Mouse (Mus musculus): ENCODE measurements around the gene Dnajc8. TPM values are rescaled to one million over a fixed set of nuclear protein-coding genes. Genes with fewer than 3 reads are reported as not detected.

Dnajc8 gene
- polyA plus RNA-seq, 1 experiment from 2014 or later = 140 TPM

GRCm38 (mm10) chr4:132518066-132518465 is 17.3 kb upstream of the Dnajc8 start:
- H3K27me3 ChIP-seq (replicated peaks) = no peaks in the 10 kb centered on the region
- no peaks in the 10 kb centered on the region for H3K9me3 ChIP-seq
- no peak overlapping the region for H3K9ac ChIP-seq
- H3K4me3 ChIP-seq (replicated peaks) = no peak overlapping the region
- H3K36me3 ChIP-seq = no peaks in the 10 kb centered on the region
- ATAC-seq (ENCODE audit: insufficient read depth, low FRiP score, low read depth) = peak; percentile 30; the same call in 1 of the 2 replicates
- peaks cover 4% of the 10 kb centered on the region; the same call in 1 of the 2 replicates for H3K4me1 ChIP-seq
- peak overlapping the region; percentile 61 for H3K27ac ChIP-seq
- 60% methylated on average over 8 of the region's 8 CpGs for WGBS
- H3K4me2 ChIP-seq = no peak overlapping the region

GRCm38 (mm10) chr4:132519188-132519587 is 16.2 kb upstream of the Dnajc8 start:
- H3K9me3 ChIP-seq = no peaks in the 10 kb centered on the region
- H3K4me3 ChIP-seq (replicated peaks) = no peak overlapping the region
- H3K4me2 ChIP-seq = no peak overlapping the region
- no peak overlapping the region for H3K9ac ChIP-seq
- 87% methylated on average over 3 of the region's 3 CpGs for WGBS
- H3K4me1 ChIP-seq = peaks cover 4% of the 10 kb centered on the region; the same call in 1 of the 2 replicates
- no peaks in the 10 kb centered on the region for H3K36me3 ChIP-seq
- H3K27me3 ChIP-seq (replicated peaks) = no peaks in the 10 kb centered on the region
- no peak for ATAC-seq (ENCODE audit: insufficient read depth, low FRiP score, low read depth)
- no peak overlapping the region for H3K27ac ChIP-seq

- no peaks in the 10 kb centered on the region for H3K36me3 ChIP-seq
- ATAC-seq (ENCODE audit: insufficient read depth, low FRiP score, low read depth) = 0 out of 2 replicates have a peak, but pooled peaks have one; percentile 23
- no peaks in the 10 kb centered on the region for H3K27me3 ChIP-seq (replicated peaks)
- no peak overlapping the region for H3K4me3 ChIP-seq (replicated peaks)
- H3K27ac ChIP-seq = peak overlapping the region; percentile 82
- no peak overlapping the region for H3K4me2 ChIP-seq
- 27% methylated on average over 11 of the region's 11 CpGs for WGBS
- 0 out of 2 replicates have a peak, but pooled peaks cover 9% of the 10 kb centered on the region for H3K4me1 ChIP-seq
- no peak overlapping the region for H3K9ac ChIP-seq
- no peaks in the 10 kb centered on the region for H3K9me3 ChIP-seq
Observed at GRCm38 (mm10) chr4:132524321-132524741, 11.0 kb upstream of the Dnajc8 start.

GRCm38 (mm10) chr4:132524808-132525207 is 10.5 kb upstream of the Dnajc8 start:
- Histone ChIP-seq H3K4me2 (no peak overlapping the region), H3K27me3 (replicated peaks) (no peaks in the 10 kb centered on the region), H3K27ac (peak overlapping the region; percentile 82), H3K9ac (no peak overlapping the region), H3K4me1 (0 out of 2 replicates have a peak, but pooled peaks cover 9% of the 10 kb centered on the region), H3K9me3 (no peaks in the 10 kb centered on the region), H3K36me3 (0 out of 2 replicates have a peak, but pooled peaks cover under 1% of the 10 kb centered on the region), H3K4me3 (replicated peaks) (no peak overlapping the region)
- 49% methylated on average over 6 of the region's 6 CpGs for WGBS
- ATAC-seq (ENCODE audit: insufficient read depth, low FRiP score, low read depth) = 0 out of 2 replicates have a peak, but pooled peaks have one; percentile 47

DNA sequence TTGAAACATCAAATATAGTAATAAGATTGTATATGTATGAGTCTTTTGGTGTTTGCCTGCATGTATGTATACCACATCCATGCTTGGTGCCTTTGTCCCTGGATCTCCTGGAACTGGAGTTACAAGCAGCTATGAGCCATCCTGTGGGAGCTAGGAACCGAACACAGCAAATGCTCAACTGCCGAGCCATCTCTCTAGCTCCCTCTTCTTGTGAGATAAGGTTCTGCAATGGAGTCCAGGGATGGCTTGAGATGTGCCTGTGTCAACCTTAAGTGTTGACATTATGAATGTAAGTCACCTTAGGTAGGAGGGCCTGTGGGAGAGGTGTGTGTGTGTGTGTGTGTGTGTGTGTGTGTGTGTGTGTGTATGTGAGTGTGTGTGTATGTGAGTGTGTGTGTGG is 8.7 kb upstream of the Dnajc8 start:
- H3K9me3 ChIP-seq = no peaks in the 10 kb centered on the region
- no peaks in the 10 kb centered on the region for H3K27me3 ChIP-seq (replicated peaks)
- H3K36me3 ChIP-seq = peaks cover 10% of the 10 kb centered on the region; the same call in 1 of the 2 replicates
- H3K4me3 ChIP-seq (replicated peaks) = no peak overlapping the region
- H3K27ac ChIP-seq = no peak overlapping the region
- no peak for ATAC-seq (ENCODE audit: insufficient read depth, low FRiP score, low read depth)
- no peak overlapping the region for H3K4me2 ChIP-seq
- 0 out of 2 replicates have a peak, but pooled peaks cover 9% of the 10 kb centered on the region for H3K4me1 ChIP-seq
- no peak overlapping the region for H3K9ac ChIP-seq
- 55% methylated on average over 2 of the region's 2 CpGs for WGBS

- WGBS = 88% methylated on average over 8 of the region's 8 CpGs
- no peak for ATAC-seq (ENCODE audit: insufficient read depth, low FRiP score, low read depth)
Observed at GRCm38 (mm10) chr4:132527917-132528522, 7.3 kb upstream of the Dnajc8 start.

DNA sequence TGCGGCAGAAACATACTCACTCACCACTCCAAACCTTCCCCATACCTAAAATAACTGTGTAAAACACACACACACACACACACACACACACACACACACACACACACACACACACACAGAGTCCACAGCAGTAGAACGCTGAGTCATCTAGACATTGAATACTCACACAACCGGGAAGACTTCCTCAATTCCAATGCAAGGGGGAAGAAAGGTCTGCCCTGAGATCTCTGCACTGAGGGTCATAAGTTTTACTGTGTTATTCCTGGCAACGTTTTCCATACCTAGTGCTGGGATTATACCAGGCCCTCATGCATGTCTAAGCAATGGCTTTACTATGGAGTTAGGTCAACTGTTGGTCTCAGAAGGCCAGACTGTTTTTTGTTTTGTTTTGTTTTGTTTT is 6.0 kb upstream of the Dnajc8 start:
- H3K4me1 ChIP-seq = peaks cover 7% of the 10 kb centered on the region; the same call in 1 of the 2 replicates
- 69% methylated on average over 4 of the region's 4 CpGs for WGBS
- H3K4me3 ChIP-seq (replicated peaks) = no peak overlapping the region
- H3K9ac ChIP-seq = no peak overlapping the region
- H3K9me3 ChIP-seq = no peaks in the 10 kb centered on the region
- ATAC-seq (ENCODE audit: insufficient read depth, low FRiP score, low read depth) = no peak
- H3K27ac ChIP-seq = peak overlapping the region; percentile 21; the same call in 1 of the 2 replicates
- H3K4me2 ChIP-seq = no peak overlapping the region
- no peaks in the 10 kb centered on the region for H3K27me3 ChIP-seq (replicated peaks)
- peaks cover 10% of the 10 kb centered on the region; the same call in 1 of the 2 replicates for H3K36me3 ChIP-seq

More at GRCm38 (mm10) chr4:132527917-132528522, 7.3 kb upstream of the Dnajc8 start:
- no peak overlapping the region for H3K9ac ChIP-seq
- no peak overlapping the region for H3K27ac ChIP-seq
- no peaks in the 10 kb centered on the region for H3K9me3 ChIP-seq
- H3K4me3 ChIP-seq (replicated peaks) = no peak overlapping the region
- H3K4me1 ChIP-seq = peaks cover 9% of the 10 kb centered on the region; the same call in 1 of the 2 replicates
- no peaks in the 10 kb centered on the region for H3K27me3 ChIP-seq (replicated peaks)
- peaks cover 10% of the 10 kb centered on the region; the same call in 1 of the 2 replicates for H3K36me3 ChIP-seq
- no peak overlapping the region for H3K4me2 ChIP-seq

GRCm38 (mm10) chr4:132530033-132530804 is 5.1 kb upstream of the Dnajc8 start:
- WGBS = 76% methylated on average over 20 of the region's 20 CpGs
- Histone ChIP-seq H3K9ac (no peak overlapping the region), H3K4me3 (replicated peaks) (no peak overlapping the region), H3K27me3 (replicated peaks) (no peaks in the 10 kb centered on the region), H3K9me3 (no peaks in the 10 kb centered on the region), H3K4me2 (no peak overlapping the region), H3K4me1 (no peaks in the 10 kb centered on the region; the same call in 1 of the 2 replicates), H3K36me3 (peaks cover 10% of the 10 kb centered on the region; the same call in 1 of the 2 replicates), H3K27ac (peak overlapping the region; percentile 21; the same call in 1 of the 2 replicates)
- peak; percentile 48; the same call in 1 of the 2 replicates for ATAC-seq (ENCODE audit: insufficient read depth, low FRiP score, low read depth)

DNA sequence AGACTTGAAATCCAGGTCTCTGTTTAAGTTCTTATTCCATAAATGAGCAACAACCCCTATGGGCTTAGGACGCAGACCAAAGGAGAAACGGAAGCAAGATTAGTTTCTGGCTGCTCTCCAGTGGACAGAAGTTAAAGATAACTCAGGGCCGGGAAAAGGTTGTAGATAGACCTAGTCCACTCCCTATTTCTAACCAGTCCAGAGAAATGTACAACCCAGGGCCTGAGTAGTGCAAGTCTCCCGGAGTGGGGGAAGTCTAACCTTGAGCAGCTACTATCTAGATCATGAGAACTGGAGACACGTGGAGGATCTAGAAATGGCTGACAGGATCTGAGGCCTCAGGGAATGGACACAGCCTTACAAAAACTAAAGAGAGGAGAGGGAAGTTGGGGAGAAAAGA is 2.9 kb upstream of the Dnajc8 start:
- 1% methylated on average over 5 of the region's 5 CpGs for WGBS
- Histone ChIP-seq H3K9ac (peak overlapping the region; percentile 62), H3K4me1 (peaks cover 12% of the 10 kb centered on the region), H3K27me3 (replicated peaks) (no peaks in the 10 kb centered on the region), H3K9me3 (no peaks in the 10 kb centered on the region), H3K36me3 (peaks cover 10% of the 10 kb centered on the region; the same call in 1 of the 2 replicates), H3K27ac (peak overlapping the region; percentile 95), H3K4me3 (replicated peaks) (peak overlapping the region; percentile 60), H3K4me2 (peak overlapping the region; percentile 81)
- ATAC-seq (ENCODE audit: insufficient read depth, low FRiP score, low read depth) = peak; percentile 33; the same call in 1 of the 2 replicates

GRCm38 (mm10) chr4:132532981-132533916 is 2.1 kb upstream of the Dnajc8 start, which contains the start of gene Atpif1:
Gene Atpif1, minus strand, starts transcription at chr4:132533659.
- Histone ChIP-seq H3K9ac (peak within 1 kb of the TSS; percentile 62), H3K27me3 (replicated peaks) (no peaks in the 10 kb centered on the region), H3K4me2 (peak within 1 kb of the TSS; percentile 81), H3K36me3 (peaks cover 11% of the 10 kb centered on the region; the same call in 1 of the 2 replicates), H3K4me3 (replicated peaks) (peak within 1 kb of the TSS; percentile 60), H3K9me3 (no peaks in the 10 kb centered on the region), H3K27ac (peak within 1 kb of the TSS; percentile 95), H3K4me1 (peaks cover 12% of the 10 kb centered on the region)
- WGBS = under 1% methylated on average over 63 of the region's 63 CpGs
- ATAC-seq (ENCODE audit: insufficient read depth, low FRiP score, low read depth) = peak; percentile 86

GRCm38 (mm10) chr4:132539481-132539880 is 4.1 kb downstream of the Dnajc8 start:
- Histone ChIP-seq H3K36me3 (peaks cover 42% of the 10 kb centered on the region), H3K4me2 (no peak overlapping the region), H3K27ac (no peak overlapping the region), H3K4me1 (peaks cover 12% of the 10 kb centered on the region; the same call in 1 of the 2 replicates), H3K9me3 (no peaks in the 10 kb centered on the region), H3K4me3 (replicated peaks) (no peak overlapping the region), H3K27me3 (replicated peaks) (no peaks in the 10 kb centered on the region), H3K9ac (no peak overlapping the region)
- 96% methylated on average over 5 of the region's 5 CpGs for WGBS
- no peak for ATAC-seq (ENCODE audit: insufficient read depth, low FRiP score, low read depth)

Measured in stomach, embryonic 15.5 days (tissue).